Mouse (Mus musculus): ENCODE measurements around the gene Pum1. TPM values are rescaled to one million over a fixed set of nuclear protein-coding genes. Genes with fewer than 3 reads are reported as not detected.
"Not testable (repeated sequence)": the region's sequence is repeated elsewhere in the genome, so short reads cannot be mapped to it uniquely, and the experiment has no call there.

The Pum1 gene
- polyA plus RNA-seq, 1 experiment from 2014 or later, result 137 TPM

- H3K4me2 ChIP-seq (ENCODE audit: low read length), result no peak overlapping the region
- peaks cover 7% of the 10 kb centered on the region for H3K36me3 ChIP-seq (ENCODE audit: control insufficient read depth, insufficient read depth)
- no peak overlapping the region for H3K9ac ChIP-seq (replicated peaks; ENCODE audit: low read depth, low read length)
- ATAC-seq, result no peak
- no peak overlapping the region for H3K27ac ChIP-seq (ENCODE audit: low read length)
- H3K4me3 ChIP-seq (replicated peaks; ENCODE audit: low read length), result no peak overlapping the region
- no peaks in the 10 kb centered on the region for H3K27me3 ChIP-seq (replicated peaks; ENCODE audit: control insufficient read depth, insufficient read depth, low read length)
- H3K9me3 ChIP-seq (ENCODE audit: control insufficient read depth, low read length), result no peaks in the 10 kb centered on the region
- WGBS, result 98% methylated on average over 6 of the region's 6 CpGs
- H3K4me1 ChIP-seq (replicated peaks; ENCODE audit: control insufficient read depth, insufficient read depth, low read length), result 0 out of 2 replicates have a peak, but pooled peaks cover 3% of the 10 kb centered on the region
These were observed 17.6 kb downstream of the Pum1 start for GRCm38 (mm10) chr4:130680676-130681075.

GRCm38 (mm10) chr4:130683051-130683450 is 19.9 kb downstream of the Pum1 start:
- H3K27me3 ChIP-seq (replicated peaks; ENCODE audit: control insufficient read depth, insufficient read depth, low read length); H3K4me1 ChIP-seq (replicated peaks; ENCODE audit: control insufficient read depth, insufficient read depth, low read length); H3K4me3 ChIP-seq (replicated peaks; ENCODE audit: low read length); H3K27ac ChIP-seq (ENCODE audit: low read length); H3K9me3 ChIP-seq (ENCODE audit: control insufficient read depth, low read length); H3K4me2 ChIP-seq (ENCODE audit: low read length); H3K9ac ChIP-seq (replicated peaks; ENCODE audit: low read depth, low read length); ATAC-seq: not testable (repeated sequence)
- H3K36me3 ChIP-seq (ENCODE audit: control insufficient read depth, insufficient read depth), result peaks cover 10% of the 10 kb centered on the region
- WGBS, result 95% methylated on average over 4 of the region's 5 CpGs

GRCm38 (mm10) chr4:130693936-130694335 is 30.8 kb downstream of the Pum1 start:
- WGBS, result 83% methylated on average over 3 of the region's 3 CpGs
- ATAC-seq, result no peak

GRCm38 (mm10) chr4:130694982-130695381 is 31.9 kb downstream of the Pum1 start:
- H3K4me3 ChIP-seq (replicated peaks; ENCODE audit: low read length), result no peak overlapping the region
- 99% methylated on average over 3 of the region's 3 CpGs for WGBS
- H3K27ac ChIP-seq (ENCODE audit: low read length), result no peak overlapping the region
- H3K36me3 ChIP-seq (ENCODE audit: control insufficient read depth, insufficient read depth), result no peaks in the 10 kb centered on the region
- no peaks in the 10 kb centered on the region for H3K9me3 ChIP-seq (ENCODE audit: control insufficient read depth, low read length)
- no peak for ATAC-seq
- no peak overlapping the region for H3K9ac ChIP-seq (replicated peaks; ENCODE audit: low read depth, low read length)
- no peak overlapping the region for H3K4me2 ChIP-seq (ENCODE audit: low read length)
- H3K27me3 ChIP-seq (replicated peaks; ENCODE audit: control insufficient read depth, insufficient read depth, low read length), result no peaks in the 10 kb centered on the region
- H3K4me1 ChIP-seq (replicated peaks; ENCODE audit: control insufficient read depth, insufficient read depth, low read length), result no peaks in the 10 kb centered on the region; the same call in 1 of the 2 replicates

More at GRCm38 (mm10) chr4:130693936-130694335, 30.8 kb downstream of the Pum1 start:
- no peak overlapping the region for H3K4me2 ChIP-seq (ENCODE audit: low read length)
- H3K36me3 ChIP-seq (ENCODE audit: control insufficient read depth, insufficient read depth), result no peaks in the 10 kb centered on the region
- H3K9me3 ChIP-seq (ENCODE audit: control insufficient read depth, low read length), result no peaks in the 10 kb centered on the region
- H3K27ac ChIP-seq (ENCODE audit: low read length), result no peak overlapping the region
- H3K27me3 ChIP-seq (replicated peaks; ENCODE audit: control insufficient read depth, insufficient read depth, low read length), result no peaks in the 10 kb centered on the region
- H3K4me3 ChIP-seq (replicated peaks; ENCODE audit: low read length), result no peak overlapping the region
- no peaks in the 10 kb centered on the region; the same call in 1 of the 2 replicates for H3K4me1 ChIP-seq (replicated peaks; ENCODE audit: control insufficient read depth, insufficient read depth, low read length)
- no peak overlapping the region for H3K9ac ChIP-seq (replicated peaks; ENCODE audit: low read depth, low read length)

DNA sequence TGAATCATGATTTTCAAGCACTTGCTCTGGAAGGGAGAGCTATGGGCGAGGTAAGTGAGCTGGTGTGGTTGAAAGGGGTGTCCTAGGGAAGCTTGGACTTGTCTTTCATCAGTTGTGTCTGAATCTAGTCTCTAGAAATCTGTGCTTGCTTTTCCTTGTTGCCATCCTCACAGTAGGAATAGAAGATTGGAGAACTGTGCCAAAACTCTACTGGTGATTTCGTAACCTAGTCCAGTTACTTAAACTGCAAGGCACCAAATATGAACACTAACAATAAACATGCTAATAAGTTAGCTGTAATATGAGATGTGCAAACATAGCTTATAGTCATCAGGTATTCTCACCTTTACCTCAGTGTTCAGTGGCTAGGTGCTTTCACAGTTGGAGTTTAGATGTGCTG is 37.9 kb downstream of the Pum1 start:
- peaks cover 5% of the 10 kb centered on the region; the same call in 1 of the 2 replicates for H3K36me3 ChIP-seq (ENCODE audit: control insufficient read depth, insufficient read depth)

DNA sequence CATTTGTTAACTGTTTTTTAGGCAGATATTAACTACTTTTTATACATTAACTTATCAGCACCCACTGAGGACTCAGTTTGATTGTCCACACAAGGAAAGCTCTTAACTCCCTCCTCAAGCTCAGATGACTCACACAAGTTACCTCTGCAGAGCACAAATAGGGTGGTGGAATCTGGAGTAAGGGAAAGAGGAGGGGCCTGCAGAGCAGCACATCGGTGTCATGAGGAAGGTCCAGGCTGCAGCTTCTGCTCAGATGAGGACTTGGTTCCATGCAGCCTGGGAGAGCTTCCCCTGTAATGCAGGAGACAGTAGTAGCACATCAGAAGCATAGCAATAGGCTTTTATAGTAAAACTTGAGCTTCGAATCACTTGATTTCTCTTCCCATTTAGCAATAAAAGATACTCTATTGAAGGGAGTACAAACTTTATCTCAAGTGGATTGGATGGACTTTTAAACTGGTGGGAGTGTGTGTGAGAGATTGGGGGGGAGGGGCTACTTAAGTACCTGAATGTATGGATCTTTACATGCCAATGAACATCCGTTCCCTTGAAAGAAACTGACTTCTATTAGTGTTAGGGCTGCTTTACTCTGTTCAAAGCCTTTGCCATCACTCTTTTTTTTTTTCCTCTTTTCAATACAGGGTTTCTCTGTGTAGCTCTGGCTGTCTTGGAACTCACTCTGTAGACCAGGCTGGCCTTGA is 39.9 kb downstream of the Pum1 start:
- ATAC-seq, result no peak
- Histone ChIP-seq H3K4me2 (ENCODE audit: low read length) (no peak overlapping the region), H3K4me1 (replicated peaks; ENCODE audit: control insufficient read depth, insufficient read depth, low read length) (no peaks in the 10 kb centered on the region), H3K9ac (replicated peaks; ENCODE audit: low read depth, low read length) (no peak overlapping the region), H3K4me3 (replicated peaks; ENCODE audit: low read length) (no peak overlapping the region), H3K27ac (ENCODE audit: low read length) (no peak overlapping the region), H3K27me3 (replicated peaks; ENCODE audit: control insufficient read depth, insufficient read depth, low read length) (no peaks in the 10 kb centered on the region), H3K9me3 (ENCODE audit: control insufficient read depth, low read length) (no peaks in the 10 kb centered on the region), H3K36me3 (ENCODE audit: control insufficient read depth, insufficient read depth) (peaks cover 5% of the 10 kb centered on the region; the same call in 1 of the 2 replicates)
- WGBS, result 87% methylated on average over 3 of the region's 3 CpGs

More for the DNA sequence above, 37.9 kb downstream of the Pum1 start:
- Histone ChIP-seq H3K9me3 (ENCODE audit: control insufficient read depth, low read length) (no peaks in the 10 kb centered on the region), H3K9ac (replicated peaks; ENCODE audit: low read depth, low read length) (no peak overlapping the region), H3K27ac (ENCODE audit: low read length) (no peak overlapping the region), H3K4me2 (ENCODE audit: low read length) (no peak overlapping the region), H3K27me3 (replicated peaks; ENCODE audit: control insufficient read depth, insufficient read depth, low read length) (no peaks in the 10 kb centered on the region), H3K4me3 (replicated peaks; ENCODE audit: low read length) (no peak overlapping the region), H3K4me1 (replicated peaks; ENCODE audit: control insufficient read depth, insufficient read depth, low read length) (no peaks in the 10 kb centered on the region)
- 90% methylated on average over 2 of the region's 2 CpGs for WGBS
- no peak for ATAC-seq

GRCm38 (mm10) chr4:130703601-130704000 is 40.5 kb downstream of the Pum1 start:
- Histone ChIP-seq H3K4me1 (replicated peaks; ENCODE audit: control insufficient read depth, insufficient read depth, low read length) (no peaks in the 10 kb centered on the region), H3K9me3 (ENCODE audit: control insufficient read depth, low read length) (no peaks in the 10 kb centered on the region)
- WGBS, result 100% methylated on average over 3 of the region's 3 CpGs

GRCm38 (mm10) chr4:130704615-130705014 is 41.5 kb downstream of the Pum1 start:
- H3K4me3 ChIP-seq (replicated peaks; ENCODE audit: low read length), result no peak overlapping the region
- no peak overlapping the region for H3K4me2 ChIP-seq (ENCODE audit: low read length)
- no peak overlapping the region for H3K27ac ChIP-seq (ENCODE audit: low read length)

More at GRCm38 (mm10) chr4:130703601-130704000, 40.5 kb downstream of the Pum1 start:
- Histone ChIP-seq H3K27ac (ENCODE audit: low read length) (no peak overlapping the region), H3K36me3 (ENCODE audit: control insufficient read depth, insufficient read depth) (peaks cover 5% of the 10 kb centered on the region; the same call in 1 of the 2 replicates), H3K4me2 (ENCODE audit: low read length) (no peak overlapping the region), H3K4me3 (replicated peaks; ENCODE audit: low read length) (no peak overlapping the region), H3K27me3 (replicated peaks; ENCODE audit: control insufficient read depth, insufficient read depth, low read length) (no peaks in the 10 kb centered on the region), H3K9ac (replicated peaks; ENCODE audit: low read depth, low read length) (no peak overlapping the region)
- no peak for ATAC-seq

GRCm38 (mm10) chr4:130706215-130707000 is 43.3 kb downstream of the Pum1 start:
- Histone ChIP-seq H3K9ac (replicated peaks; ENCODE audit: low read depth, low read length) (no peak overlapping the region), H3K4me1 (replicated peaks; ENCODE audit: control insufficient read depth, insufficient read depth, low read length) (peaks cover 11% of the 10 kb centered on the region), H3K4me3 (replicated peaks; ENCODE audit: low read length) (no peak overlapping the region), H3K27ac (ENCODE audit: low read length) (no peak overlapping the region), H3K9me3 (ENCODE audit: control insufficient read depth, low read length) (no peaks in the 10 kb centered on the region), H3K36me3 (ENCODE audit: control insufficient read depth, insufficient read depth) (peaks cover 5% of the 10 kb centered on the region; the same call in 1 of the 2 replicates), H3K4me2 (ENCODE audit: low read length) (no peak overlapping the region), H3K27me3 (replicated peaks; ENCODE audit: control insufficient read depth, insufficient read depth, low read length) (no peaks in the 10 kb centered on the region)
- WGBS, result 85% methylated on average over 3 of the region's 3 CpGs
- no peak for ATAC-seq

More at GRCm38 (mm10) chr4:130704615-130705014, 41.5 kb downstream of the Pum1 start:
- H3K4me1 ChIP-seq (replicated peaks; ENCODE audit: control insufficient read depth, insufficient read depth, low read length), result peaks cover under 1% of the 10 kb centered on the region; the same call in 1 of the 2 replicates
- WGBS, result 99% methylated on average over 4 of the region's 4 CpGs
- peaks cover 5% of the 10 kb centered on the region; the same call in 1 of the 2 replicates for H3K36me3 ChIP-seq (ENCODE audit: control insufficient read depth, insufficient read depth)
- ATAC-seq, result no peak
- H3K9ac ChIP-seq (replicated peaks; ENCODE audit: low read depth, low read length), result no peak overlapping the region
- H3K9me3 ChIP-seq (ENCODE audit: control insufficient read depth, low read length), result no peaks in the 10 kb centered on the region
- no peaks in the 10 kb centered on the region for H3K27me3 ChIP-seq (replicated peaks; ENCODE audit: control insufficient read depth, insufficient read depth, low read length)

Measured in forebrain, embryonic 16.5 days (tissue).